Comparison of ENCODE assay signal across 19 mouse cellular contexts in the genomic region with DNA sequence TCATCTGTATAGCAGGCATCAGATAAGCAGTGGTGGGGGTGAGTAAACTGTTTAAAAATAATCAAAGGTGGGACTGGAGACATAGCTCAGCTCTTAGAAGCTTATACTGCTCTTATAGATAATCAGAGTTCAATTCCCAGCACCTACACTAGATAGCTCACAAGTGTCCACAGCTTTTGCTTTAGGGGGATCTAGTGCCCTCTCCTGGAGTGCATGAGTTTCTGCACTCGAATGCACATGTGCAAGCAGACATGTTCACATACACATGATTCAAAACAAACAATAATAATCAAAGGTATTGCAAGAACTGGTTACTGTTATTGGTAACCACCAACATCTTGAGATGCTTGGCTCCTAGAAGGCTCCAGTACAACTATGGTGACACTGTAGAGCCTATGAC.
A peak's percentile ranks its signal among the peaks of the same experiment; 100 is the strongest.
DNase-seq lines count a peak whose midpoint lies in the region; ATAC-seq and TF ChIP-seq lines count a peak whose summit lies in the region.
"Had no signal": no experiment of that assay in that cellular context is flagged by ENCODE, and none has a peak within 500 bp of the region (broad histone marks: within the 10 kb centered on the region; RNA-seq: fewer than 3 reads in every experiment).

No protein-coding gene starts in this region.

- no peak overlapping the region for H3K27ac ChIP-seq in layer of hippocampus, adult 2 months
- H3K27ac ChIP-seq: forebrain, embryonic 13.5 days; heart, embryonic 13.5 days; limb, embryonic 10.5 days; liver, embryonic 12.5 days; neural tube, embryonic 12.5 days had no signal

- ATAC-seq in megakaryocyte progenitor cell, adult 5-6 weeks (replicated peaks; ENCODE audit: poor library complexity) = peak; percentile 57
- ATAC-seq: forebrain, embryonic 13.5 days; liver, embryonic 12.5 days had no signal

- H3K4me3 ChIP-seq in layer of hippocampus, adult 2 months = no peak overlapping the region
- H3K4me3 ChIP-seq: forebrain, embryonic 13.5 days; heart, embryonic 13.5 days; limb, embryonic 10.5 days; liver, embryonic 12.5 days; neural tube, embryonic 12.5 days had no signal

- TF ChIP-seq CTCF in layer of hippocampus, adult 2 months (conservative IDR thresholded peaks at IDR 0.05) = peak; percentile 57

- peak; percentile 10 for DNase-seq in embryo, embryonic 10.5 days (ENCODE audit: low spot score)
- DNase-seq in embryo, embryonic 9.5 days (ENCODE audit: extremely low spot score) = no peak
- no peak for DNase-seq in layer of hippocampus, adult 2 months (ENCODE audit: low spot score in 2 of 2)
- DNase-seq in layer of hippocampus, postnatal 10 days (ENCODE audit: low spot score in 2 of 2) = no peak
- peak; percentile 21 for DNase-seq in ES-CJ7 (ENCODE audit: low read depth, low spot score)
- no peak for DNase-seq in ovary, postnatal 10 days (ENCODE audit: low spot score)
- DNase-seq: adrenal gland, postnatal 25 days; B cell, adult 2 months; cerebellum, adult 2 months; heart, postnatal 4 days; kidney, adult 8-10 months; right cerebral cortex, postnatal 25 days; thymus, postnatal 25 days had no signal

Comparison
In these comparisons a context has a peak if more than half of its experiments do, and no peak if none do; other contexts are left out.
1. DNase-seq: peak in embryo, embryonic 10.5 days (single experiment) and ES-CJ7 (single experiment); none in embryo, embryonic 9.5 days (single experiment), layer of hippocampus, adult 2 months (0 of 2), layer of hippocampus, postnatal 10 days (0 of 2) and ovary, postnatal 10 days (single experiment).